Mouse (Mus musculus): Measurements from ENCODE around the gene Hoxa7.

- TF ChIP-seq POLR2A (IDR thresholded peaks at IDR 0.05; ENCODE audit: insufficient read depth, low read length) (no peak), CTCF (IDR thresholded peaks at IDR 0.05; ENCODE audit: low read depth, low read length) (no peak)
Measured at GRCm38 (mm10) chr6:52235866-52236265, 14.2 kb upstream of the Hoxa7 start.
